8 mouse cellular contexts compared by ENCODE assay signal in the genomic region with DNA sequence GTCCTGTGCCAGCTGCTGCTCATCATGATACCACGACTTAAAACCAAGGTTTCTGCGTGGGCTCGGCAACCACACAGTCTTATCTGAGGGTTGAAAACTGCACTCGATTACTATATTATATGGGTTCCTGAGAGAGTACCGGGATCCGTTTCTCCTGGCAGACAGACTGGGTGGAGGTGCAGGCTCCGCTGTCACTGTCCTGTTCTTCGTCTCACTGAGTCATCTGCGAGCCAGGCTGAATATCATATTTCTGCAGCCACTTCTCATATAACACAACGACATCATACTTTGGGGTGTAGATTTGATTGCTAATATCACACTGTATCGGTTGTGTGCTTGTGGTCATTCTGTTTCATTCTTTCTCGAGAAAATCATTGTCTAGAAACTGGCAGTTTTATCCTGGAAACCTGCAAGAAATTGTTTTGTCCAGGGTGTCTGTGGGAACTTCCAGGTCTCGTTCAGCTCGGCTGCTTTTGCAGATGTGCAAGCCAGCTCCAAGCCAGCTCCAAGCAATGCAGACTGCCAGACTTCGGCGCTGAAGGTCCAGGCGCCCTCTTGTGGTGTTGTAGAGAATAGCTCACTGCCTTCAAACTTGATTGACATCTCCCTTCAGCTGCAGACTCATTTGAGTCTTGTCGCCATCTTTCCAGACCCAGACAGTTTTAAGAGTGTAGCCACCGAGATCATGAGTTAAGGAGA.
DNase-seq lines count a peak whose midpoint lies in the region; ATAC-seq lines count a peak whose summit lies in the region.

No protein-coding gene starts in this region.

- no peak overlapping the region for H3K9ac ChIP-seq in midbrain, embryonic 16.5 days (ENCODE audit: low read depth, low read length)
- no peak overlapping the region for H3K9ac ChIP-seq in embryonic facial prominence, embryonic 11.5 days (replicated peaks; ENCODE audit: low read length)
- no peak overlapping the region for H3K9ac ChIP-seq in hindbrain, embryonic 14.5 days
- H3K9ac ChIP-seq in limb, embryonic 13.5 days: no peak overlapping the region
- H3K9ac ChIP-seq in neural tube, embryonic 15.5 days (replicated peaks): no peak overlapping the region

- no peaks in the 10 kb centered on the region for H3K9me3 ChIP-seq in midbrain, embryonic 10.5 days (replicated peaks)
- H3K9me3 ChIP-seq in midbrain, embryonic 16.5 days (replicated peaks; ENCODE audit: control insufficient read depth, low read length, poor library complexity, severe bottlenecking): no peaks in the 10 kb centered on the region
- no peaks in the 10 kb centered on the region for H3K9me3 ChIP-seq in embryonic facial prominence, embryonic 11.5 days (replicated peaks; ENCODE audit: control insufficient read depth, low read length)
- no peaks in the 10 kb centered on the region for H3K9me3 ChIP-seq in hindbrain, embryonic 14.5 days (ENCODE audit: control insufficient read depth, low read length)
- no peaks in the 10 kb centered on the region for H3K9me3 ChIP-seq in limb, embryonic 13.5 days
- no peaks in the 10 kb centered on the region for H3K9me3 ChIP-seq in neural tube, embryonic 15.5 days (replicated peaks)

- 0 out of 2 replicates have a peak, but pooled peaks cover 6% of the 10 kb centered on the region for H3K4me1 ChIP-seq in midbrain, embryonic 10.5 days
- H3K4me1 ChIP-seq in midbrain, embryonic 16.5 days (ENCODE audit: control insufficient read depth, insufficient read depth, low read length): no peaks in the 10 kb centered on the region
- no peaks in the 10 kb centered on the region for H3K4me1 ChIP-seq in embryonic facial prominence, embryonic 11.5 days (ENCODE audit: control insufficient read depth, insufficient read depth, low read length)
- no peaks in the 10 kb centered on the region for H3K4me1 ChIP-seq in hindbrain, embryonic 14.5 days (replicated peaks; ENCODE audit: control insufficient read depth, insufficient read depth, low read length)
- H3K4me1 ChIP-seq in limb, embryonic 13.5 days: peaks cover 14% of the 10 kb centered on the region; the same call in 1 of the 2 replicates
- peaks cover 3% of the 10 kb centered on the region; the same call in 1 of the 2 replicates for H3K4me1 ChIP-seq in neural tube, embryonic 15.5 days

- ATAC-seq in midbrain, embryonic 16.5 days: no peak
- ATAC-seq in embryonic facial prominence, embryonic 11.5 days (replicated peaks; ENCODE audit: insufficient number of reproducible peaks, low FRiP score, low TSS enrichment, low read depth): no peak
- ATAC-seq in hindbrain, embryonic 14.5 days (ENCODE audit: low FRiP score): peak; percentile 38; the same call in 1 of the 2 replicates
- ATAC-seq in limb, embryonic 13.5 days (ENCODE audit: low FRiP score, low read depth): peak; percentile 60; the same call in 1 of the 2 replicates
- peak; percentile 49 for ATAC-seq in neural tube, embryonic 15.5 days (ENCODE audit: low FRiP score)
- no peak for ATAC-seq in inflammation-experienced regulatory T-cells, adult 6 months

- H3K27ac ChIP-seq in midbrain, embryonic 10.5 days (replicated peaks): no peak overlapping the region
- no peak overlapping the region for H3K27ac ChIP-seq in midbrain, embryonic 16.5 days (ENCODE audit: low read length)
- no peak overlapping the region for H3K27ac ChIP-seq in embryonic facial prominence, embryonic 11.5 days (replicated peaks; ENCODE audit: low read depth, low read length)
- no peak overlapping the region for H3K27ac ChIP-seq in hindbrain, embryonic 14.5 days
- H3K27ac ChIP-seq in limb, embryonic 13.5 days: no peak overlapping the region
- no peak overlapping the region for H3K27ac ChIP-seq in neural tube, embryonic 15.5 days (replicated peaks)

- no peaks in the 10 kb centered on the region for H3K27me3 ChIP-seq in midbrain, embryonic 10.5 days (ENCODE audit: low read depth, poor library complexity, severe bottlenecking)
- H3K27me3 ChIP-seq in midbrain, embryonic 16.5 days (ENCODE audit: control insufficient read depth, insufficient read depth, low read depth, low read length): no peaks in the 10 kb centered on the region
- H3K27me3 ChIP-seq in embryonic facial prominence, embryonic 11.5 days (ENCODE audit: control insufficient read depth, insufficient read depth, low read length): no peaks in the 10 kb centered on the region
- H3K27me3 ChIP-seq in hindbrain, embryonic 14.5 days (ENCODE audit: control insufficient read depth, insufficient read depth, low read length): no peaks in the 10 kb centered on the region
- no peaks in the 10 kb centered on the region for H3K27me3 ChIP-seq in limb, embryonic 13.5 days
- no peaks in the 10 kb centered on the region for H3K27me3 ChIP-seq in neural tube, embryonic 15.5 days (replicated peaks)

- WGBS in midbrain, embryonic 10.5 days: 59% methylated on average over 19 of the region's 19 CpGs
- 57% methylated on average over 19 of the region's 19 CpGs for WGBS in midbrain, embryonic 16.5 days
- WGBS in embryonic facial prominence, embryonic 11.5 days: 45% methylated on average over 19 of the region's 19 CpGs
- WGBS in hindbrain, embryonic 14.5 days: 59% methylated on average over 19 of the region's 19 CpGs
- 39% methylated on average over 19 of the region's 19 CpGs for WGBS in limb, embryonic 13.5 days
- WGBS in neural tube, embryonic 15.5 days: 57% methylated on average over 19 of the region's 19 CpGs

- DNase-seq in midbrain, embryonic 10.5 days (ENCODE audit: low spot score): peak; percentile 58
- peak; percentile 31 for DNase-seq in adrenal gland, adult 2 months
- DNase-seq in embryonic facial prominence, embryonic 11.5 days (ENCODE audit: low spot score): peak; percentile 84
- peak; percentile 77 for DNase-seq in hindbrain, embryonic 14.5 days (ENCODE audit: low spot score)

- no peaks in the 10 kb centered on the region for H3K36me3 ChIP-seq in midbrain, embryonic 10.5 days
- H3K36me3 ChIP-seq in midbrain, embryonic 16.5 days (ENCODE audit: control insufficient read depth, insufficient read depth, low read length): peaks cover 2% of the 10 kb centered on the region; the same call in 1 of the 2 replicates
- H3K36me3 ChIP-seq in embryonic facial prominence, embryonic 11.5 days (replicated peaks; ENCODE audit: control insufficient read depth, insufficient read depth, low read depth, low read length): no peaks in the 10 kb centered on the region
- no peaks in the 10 kb centered on the region for H3K36me3 ChIP-seq in hindbrain, embryonic 14.5 days (replicated peaks; ENCODE audit: control insufficient read depth, insufficient read depth)
- no peaks in the 10 kb centered on the region for H3K36me3 ChIP-seq in limb, embryonic 13.5 days
- H3K36me3 ChIP-seq in neural tube, embryonic 15.5 days: no peaks in the 10 kb centered on the region

- no peak overlapping the region for H3K4me2 ChIP-seq in midbrain, embryonic 16.5 days (ENCODE audit: low read length)
- H3K4me2 ChIP-seq in embryonic facial prominence, embryonic 11.5 days (ENCODE audit: low read depth, low read length): no peak overlapping the region
- no peak overlapping the region for H3K4me2 ChIP-seq in hindbrain, embryonic 14.5 days (replicated peaks)
- no peak overlapping the region for H3K4me2 ChIP-seq in limb, embryonic 13.5 days (replicated peaks)
- H3K4me2 ChIP-seq in neural tube, embryonic 15.5 days: no peak overlapping the region

- H3K4me3 ChIP-seq in midbrain, embryonic 10.5 days: no peak overlapping the region
- no peak overlapping the region for H3K4me3 ChIP-seq in midbrain, embryonic 16.5 days (ENCODE audit: low read depth, low read length)
- H3K4me3 ChIP-seq in embryonic facial prominence, embryonic 11.5 days (ENCODE audit: low read depth, low read length): no peak overlapping the region
- no peak overlapping the region for H3K4me3 ChIP-seq in hindbrain, embryonic 14.5 days (replicated peaks; ENCODE audit: low read length)
- H3K4me3 ChIP-seq in limb, embryonic 13.5 days: no peak overlapping the region
- no peak overlapping the region for H3K4me3 ChIP-seq in neural tube, embryonic 15.5 days (replicated peaks)

Comparison
In these comparisons a context has a peak if more than half of its experiments do, and no peak if none do; other contexts are left out.
1. DNase-seq: peak in every context shown above with its lines; median percentile 84 in embryonic facial prominence, embryonic 11.5 days; 77 in hindbrain, embryonic 14.5 days; 58 in midbrain, embryonic 10.5 days; 31 in adrenal gland, adult 2 months.
2. ATAC-seq: peak in hindbrain, embryonic 14.5 days (single experiment), limb, embryonic 13.5 days (single experiment) and neural tube, embryonic 15.5 days (single experiment); none in midbrain, embryonic 16.5 days (single experiment), embryonic facial prominence, embryonic 11.5 days (single experiment) and inflammation-experienced regulatory T-cells, adult 6 months (single experiment).